Mouse (Mus musculus) hindlimb bud, embryonic 11.5 days (tissue): Measurements from ENCODE around the gene Pex11b.
"Not testable (repeated sequence)": the region's sequence is repeated elsewhere in the genome, so short reads cannot be mapped to it uniquely, and the experiment has no call there.

ENCODE experiments used
- DNase-seq: peaks from one replicate; pipeline ENCODE4 v3.0.0-alpha.2; 2012; ENCODE audit warnings: low read depth, low spot score; ENCODE audit errors: extremely low spot score

The Pex11b gene

GRCm38 (mm10) chr3:96673514-96673913 is 38.3 kb downstream of the Pex11b start:
- DNase-seq, result no peak

- DNase-seq, result no peak
Measured at GRCm38 (mm10) chr3:96674442-96674841, 39.3 kb downstream of the Pex11b start.

GRCm38 (mm10) chr3:96675171-96675570 is 40.0 kb downstream of the Pex11b start:
- no peak for DNase-seq

GRCm38 (mm10) chr3:96675690-96676089 is 40.5 kb downstream of the Pex11b start:
- DNase-seq, result no peak

GRCm38 (mm10) chr3:96678456-96678855 is 43.3 kb downstream of the Pex11b start:
- DNase-seq, result no peak

- DNase-seq, result no peak
Measured at GRCm38 (mm10) chr3:96679159-96679674, 44.0 kb downstream of the Pex11b start.

- DNase-seq, result no peak
Measured at GRCm38 (mm10) chr3:96680269-96680956, 45.2 kb downstream of the Pex11b start.

GRCm38 (mm10) chr3:96683496-96683895 is 48.3 kb downstream of the Pex11b start:
- no peak for DNase-seq

GRCm38 (mm10) chr3:96684151-96684821 is 49.1 kb downstream of the Pex11b start:
- DNase-seq, result no peak

GRCm38 (mm10) chr3:96684822-96685156 is 49.6 kb downstream of the Pex11b start:
- no peak for DNase-seq

- not testable (repeated sequence) for DNase-seq
Measured at GRCm38 (mm10) chr3:96686057-96686456, 50.9 kb downstream of the Pex11b start.

GRCm38 (mm10) chr3:96688854-96689253 is 53.7 kb downstream of the Pex11b start:
- no peak for DNase-seq

- DNase-seq, result no peak
Measured at GRCm38 (mm10) chr3:96690298-96690697, 55.1 kb downstream of the Pex11b start.

GRCm38 (mm10) chr3:96692506-96692905 is 57.3 kb downstream of the Pex11b start:
- no peak for DNase-seq

GRCm38 (mm10) chr3:96693579-96693978 is 58.4 kb downstream of the Pex11b start:
- DNase-seq, result no peak
